Mouse (Mus musculus) heart, embryonic 14.5 days (tissue): ENCODE measurements at regions not wholly inside any gene's neighbourhood (a gene's known extent, or its start where the extent isn't known, plus 50 kb on each side); places are given as distances from the start of the nearest gene placed in this dataset.
A peak's percentile ranks its signal among the peaks of the same experiment; 100 is the strongest.

Source experiments
- ATAC-seq: fragments of 200-750 bp; cut with Nextera tagmentation; 2 replicates; pipeline ENCODE4 v1.8.0; 2017; ENCODE audit warnings: low read depth, moderate TSS enrichment; ENCODE audit not compliant: insufficient number of reproducible peaks, insufficient read depth, low FRiP score
- H3K27ac ChIP-seq, 2 experiments: fragments of 200-500 bp in 1 of 2; fragments of 300-500 bp in 1 of 2; sonication (generic) in 1 of 2; replicated peaks in 1 of 2; 2 replicates each; pipeline ENCODE4 v1.5.1; 2012 to 2014; ENCODE audit warnings: low read depth in 2 of 2, low read length in 2 of 2, control low read depth in 1 of 2, mild to moderate bottlenecking in 1 of 2, mixed read lengths in 1 of 2; ENCODE audit not compliant: control insufficient read depth in 1 of 2, insufficient read depth in 1 of 2
- H3K27me3 ChIP-seq: fragments of 300-500 bp; sonication (generic); 2 replicates; pipeline ENCODE4 v1.6.1; 2014; ENCODE audit warnings: mild to moderate bottlenecking, low read length, control low read depth; ENCODE audit not compliant: control insufficient read depth, insufficient read depth
- H3K36me3 ChIP-seq: fragments of 300-500 bp; sonication (generic); 2 replicates; pipeline ENCODE4 v1.6.1; 2014; ENCODE audit warnings: mild to moderate bottlenecking, control low read depth, low read length, mixed read lengths; ENCODE audit not compliant: control insufficient read depth, insufficient read depth
- H3K4me1 ChIP-seq, 2 experiments: fragments of 200-500 bp in 1 of 2; fragments of 300-500 bp in 1 of 2; sonication (generic) in 1 of 2; 2 replicates each; pipeline ENCODE4 v1.6.1; 2012 to 2014; ENCODE audit warnings: low read length in 2 of 2, control low read depth in 1 of 2, mixed read lengths in 1 of 2; ENCODE audit not compliant: control insufficient read depth in 2 of 2, insufficient read depth in 2 of 2
- H3K4me2 ChIP-seq: fragments of 300-500 bp; sonication (generic); 2 replicates; pipeline ENCODE4 v1.6.1; 2014; ENCODE audit warnings: mild to moderate bottlenecking, low read length
- H3K4me3 ChIP-seq, 2 experiments: fragments of 200-500 bp in 1 of 2; fragments of 300-500 bp in 1 of 2; sonication (generic) in 1 of 2; 2 replicates each; pipeline ENCODE4 v1.5.1; 2012 to 2014; ENCODE audit warnings: low read length in 2 of 2, mild to moderate bottlenecking in 2 of 2, control low read depth in 1 of 2, low read depth in 1 of 2, moderate library complexity in 1 of 2; ENCODE audit not compliant: control insufficient read depth in 1 of 2, insufficient read depth in 1 of 2
- H3K9ac ChIP-seq: fragments of 300-500 bp; sonication (generic); 2 replicates; pipeline ENCODE4 v1.6.1; 2014; ENCODE audit warnings: mild to moderate bottlenecking, low read length
- H3K9me3 ChIP-seq: fragments of 300-500 bp; sonication (generic); 2 replicates; pipeline ENCODE4 v1.6.1; 2016; ENCODE audit warnings: low read length, control low read depth; ENCODE audit not compliant: control insufficient read depth
- WGBS: fragments of 180-500 bp; shearing (Covaris S2); extraction: QIAGEN DNeasy Blood & Tissue Kit; methylation state at CpG from one replicate; pipeline ENCODE4 v1.1.7; 2014; 5-methylcytosine and 5-hydroxymethylcytosine counted together

DNA sequence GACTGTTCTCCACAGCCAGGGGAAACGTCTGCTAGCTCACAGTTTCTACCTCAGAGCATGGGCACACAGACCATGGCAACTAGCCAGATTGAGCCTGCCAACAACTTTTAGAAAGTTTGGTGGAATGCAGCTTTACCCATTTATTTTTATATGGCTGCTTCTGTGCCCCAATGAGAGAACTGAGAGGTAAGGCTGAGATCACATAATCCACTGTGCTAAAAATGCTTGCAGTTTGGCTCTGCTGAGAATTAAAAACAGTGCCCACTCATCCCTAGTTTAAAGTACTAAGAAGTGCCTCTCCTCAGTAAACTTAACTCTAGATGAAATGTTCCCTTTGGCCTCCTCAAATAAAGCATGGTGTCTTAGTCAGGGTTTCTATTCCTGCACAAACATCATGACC is 586.9 kb upstream of the Tbl1xr1 start:
- Histone ChIP-seq H3K9ac (no peak overlapping the region), H3K4me3 (no peak overlapping the region), H3K9me3 (peaks cover 5% of the 10 kb centered on the region; the same call in 1 of the 2 replicates), H3K27me3 (no peaks in the 10 kb centered on the region), H3K4me2 (no peak overlapping the region), H3K36me3 (no peaks in the 10 kb centered on the region), H3K4me1 (no peaks in the 10 kb centered on the region), H3K27ac (no peak overlapping the region)
- no peak for ATAC-seq
- WGBS = 50% methylated on average over 1 of the region's 1 CpGs

DNA sequence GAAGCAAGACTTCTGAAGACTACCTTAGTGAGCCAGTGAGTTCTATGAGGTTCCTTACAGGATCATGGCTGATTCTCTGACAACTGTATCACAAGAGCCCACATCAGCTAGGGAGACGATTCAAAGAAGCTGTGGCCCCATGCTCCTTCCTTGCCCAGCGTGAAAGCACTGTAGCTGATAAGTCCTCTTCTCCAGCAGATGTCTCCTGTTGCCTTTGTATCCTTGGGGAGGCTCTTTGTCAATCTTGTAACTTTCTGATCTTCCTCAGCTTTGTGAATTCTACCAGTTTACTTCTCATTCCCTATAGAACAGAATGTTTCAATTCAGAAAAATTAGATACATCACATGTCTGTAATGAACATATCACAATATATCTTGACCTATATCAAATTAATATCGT is 584.0 kb upstream of the Tbl1xr1 start:
- H3K27me3 ChIP-seq = no peaks in the 10 kb centered on the region
- H3K4me2 ChIP-seq = no peak overlapping the region
- WGBS = 38% methylated on average over 3 of the region's 3 CpGs
- no peaks in the 10 kb centered on the region for H3K36me3 ChIP-seq
- H3K9me3 ChIP-seq = peaks cover 5% of the 10 kb centered on the region; the same call in 1 of the 2 replicates
- H3K27ac ChIP-seq = no peak overlapping the region
- no peak overlapping the region for H3K9ac ChIP-seq
- peaks cover 6 to 23% of the 10 kb centered on the region in 2 experiments for H3K4me1 ChIP-seq
- no peak overlapping the region for H3K4me3 ChIP-seq
- no peak for ATAC-seq

DNA sequence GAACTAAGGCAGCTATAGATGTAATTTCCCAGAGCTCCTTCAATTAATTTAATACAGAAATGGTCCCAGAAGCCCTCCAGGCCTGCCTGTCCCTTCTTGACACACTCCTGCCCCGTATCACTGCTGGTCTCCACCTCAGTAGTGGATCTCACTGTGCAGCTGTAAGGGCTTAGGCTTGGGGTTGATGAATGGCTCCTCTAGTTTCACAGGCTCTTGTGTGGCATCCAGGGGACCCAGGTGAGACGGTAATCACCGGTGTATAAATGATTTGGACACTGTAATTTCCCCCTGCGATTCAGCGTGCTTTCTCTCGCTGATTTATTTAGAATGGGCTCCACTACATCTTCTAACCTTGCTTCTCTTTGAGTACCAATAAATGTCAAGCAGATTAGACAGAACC is 583.1 kb upstream of the Tbl1xr1 start:
- H3K9me3 ChIP-seq = peaks cover 5% of the 10 kb centered on the region; the same call in 1 of the 2 replicates
- H3K27me3 ChIP-seq = no peaks in the 10 kb centered on the region
- peaks cover 7 to 26% of the 10 kb centered on the region in 2 experiments for H3K4me1 ChIP-seq
- no peak for ATAC-seq
- no peak overlapping the region for H3K27ac ChIP-seq
- no peaks in the 10 kb centered on the region for H3K36me3 ChIP-seq
- no peak overlapping the region for H3K9ac ChIP-seq
- 92% methylated on average over 6 of the region's 6 CpGs for WGBS
- H3K4me2 ChIP-seq = no peak overlapping the region
- no peak overlapping the region for H3K4me3 ChIP-seq

DNA sequence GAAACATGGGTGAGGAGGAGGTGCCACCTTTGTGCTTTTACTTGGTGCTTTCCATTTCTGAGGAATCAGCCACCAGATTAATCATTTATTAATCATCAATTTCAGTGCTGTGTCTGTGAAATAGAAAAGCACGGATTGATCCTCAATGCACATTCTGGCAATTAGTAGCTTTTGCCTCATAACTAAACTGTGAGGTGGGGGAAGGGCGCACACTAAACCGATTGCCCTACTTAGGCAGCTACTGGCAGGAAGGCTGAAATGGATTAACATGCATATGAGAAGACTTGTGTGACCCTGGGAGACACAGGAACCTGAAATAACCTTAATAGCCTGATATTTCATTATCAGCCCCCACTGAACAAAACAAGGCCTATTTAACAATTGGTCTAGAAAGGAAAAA is 581.5 kb upstream of the Tbl1xr1 start:
- Histone ChIP-seq H3K4me2 (no peak overlapping the region), H3K9me3 (no peaks in the 10 kb centered on the region), H3K4me3 (no peak overlapping the region), H3K36me3 (no peaks in the 10 kb centered on the region), H3K27ac (no peak overlapping the region), H3K4me1 (peaks cover 7 to 26% of the 10 kb centered on the region in 2 experiments), H3K27me3 (no peaks in the 10 kb centered on the region), H3K9ac (no peak overlapping the region)
- 62% methylated on average over 3 of the region's 3 CpGs for WGBS
- ATAC-seq = no peak

DNA sequence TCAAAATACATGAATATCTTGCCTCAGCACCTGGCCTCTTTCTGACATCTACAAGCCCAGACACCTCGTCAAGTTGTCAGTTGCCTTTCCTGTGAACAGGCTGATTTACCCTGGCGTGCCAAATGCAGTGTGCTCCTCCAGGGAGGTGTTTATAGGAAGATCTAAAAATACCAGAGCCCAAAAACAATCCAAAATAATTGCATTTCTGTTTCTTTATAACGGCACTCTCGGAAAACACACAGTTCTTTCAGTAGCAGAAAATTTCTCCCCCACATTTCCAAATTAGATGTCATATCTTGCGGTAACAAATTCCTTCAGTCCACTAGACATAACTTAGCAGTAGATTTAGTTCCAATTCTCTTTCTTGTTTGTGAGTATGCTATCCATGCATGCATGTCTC is 580.8 kb upstream of the Tbl1xr1 start:
- Histone ChIP-seq H3K27ac (no peak overlapping the region; a peak in 1 of 4 replicates), H3K9me3 (no peaks in the 10 kb centered on the region), H3K4me3 (no peak overlapping the region), H3K36me3 (no peaks in the 10 kb centered on the region), H3K27me3 (no peaks in the 10 kb centered on the region), H3K4me1 (peaks cover 7 to 26% of the 10 kb centered on the region in 2 experiments), H3K4me2 (no peak overlapping the region), H3K9ac (no peak overlapping the region)
- WGBS = 32% methylated on average over 5 of the region's 5 CpGs
- ATAC-seq = no peak

DNA sequence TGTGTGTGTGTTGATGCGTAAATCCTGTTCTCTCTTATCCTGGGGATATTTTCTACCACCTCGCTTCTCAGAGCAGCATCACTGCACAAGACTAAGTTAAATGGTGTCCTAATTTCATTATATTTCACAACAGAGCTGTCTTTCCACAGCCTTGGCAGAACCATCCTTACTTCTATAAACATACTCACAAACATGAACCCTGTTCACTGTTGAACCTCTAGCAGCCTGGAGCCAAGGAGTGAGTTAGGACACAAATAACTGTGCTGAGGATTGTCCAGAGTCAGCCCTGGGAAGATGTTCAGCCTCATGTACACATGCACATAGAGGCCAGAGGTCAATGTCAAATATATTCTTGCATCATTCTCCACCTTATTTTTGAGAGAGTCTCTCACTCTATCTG is 580.3 kb upstream of the Tbl1xr1 start:
- WGBS = 89% methylated on average over 2 of the region's 2 CpGs
- no peak overlapping the region for H3K27ac ChIP-seq
- no peaks in the 10 kb centered on the region for H3K36me3 ChIP-seq
- no peaks in the 10 kb centered on the region for H3K27me3 ChIP-seq
- ATAC-seq = no peak
- no peak overlapping the region for H3K9ac ChIP-seq
- no peak overlapping the region for H3K4me3 ChIP-seq
- H3K9me3 ChIP-seq = no peaks in the 10 kb centered on the region
- peaks cover 7 to 26% of the 10 kb centered on the region in 2 experiments for H3K4me1 ChIP-seq
- no peak overlapping the region for H3K4me2 ChIP-seq

DNA sequence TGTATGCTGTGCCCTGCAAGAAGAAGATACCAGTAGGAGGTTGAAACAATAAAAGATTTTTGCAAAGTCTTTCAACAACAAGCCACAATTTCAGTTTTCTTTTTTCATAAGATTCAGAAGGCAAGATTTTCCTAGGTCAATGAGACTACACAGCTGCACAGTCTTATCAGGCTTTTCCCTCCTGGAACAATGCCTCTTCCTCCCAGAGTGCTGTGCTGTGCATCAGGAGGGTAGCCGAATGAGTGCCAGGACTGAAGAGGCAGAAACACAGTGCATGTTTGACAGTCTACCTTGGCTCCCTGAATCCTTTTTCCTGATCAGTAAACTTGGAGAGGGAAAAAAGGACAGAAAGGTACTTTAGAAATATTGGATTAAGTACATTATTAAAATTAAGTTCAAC is 579.4 kb upstream of the Tbl1xr1 start:
- H3K4me1 ChIP-seq = peaks cover 7 to 26% of the 10 kb centered on the region in 2 experiments
- ATAC-seq = peak; percentile 77
- H3K4me2 ChIP-seq = no peak overlapping the region
- H3K9ac ChIP-seq = no peak overlapping the region
- no peak overlapping the region for H3K27ac ChIP-seq
- WGBS = 0% methylated on average over 1 of the region's 1 CpGs
- no peaks in the 10 kb centered on the region for H3K9me3 ChIP-seq
- no peaks in the 10 kb centered on the region for H3K27me3 ChIP-seq
- H3K4me3 ChIP-seq = no peak overlapping the region
- H3K36me3 ChIP-seq = no peaks in the 10 kb centered on the region

DNA sequence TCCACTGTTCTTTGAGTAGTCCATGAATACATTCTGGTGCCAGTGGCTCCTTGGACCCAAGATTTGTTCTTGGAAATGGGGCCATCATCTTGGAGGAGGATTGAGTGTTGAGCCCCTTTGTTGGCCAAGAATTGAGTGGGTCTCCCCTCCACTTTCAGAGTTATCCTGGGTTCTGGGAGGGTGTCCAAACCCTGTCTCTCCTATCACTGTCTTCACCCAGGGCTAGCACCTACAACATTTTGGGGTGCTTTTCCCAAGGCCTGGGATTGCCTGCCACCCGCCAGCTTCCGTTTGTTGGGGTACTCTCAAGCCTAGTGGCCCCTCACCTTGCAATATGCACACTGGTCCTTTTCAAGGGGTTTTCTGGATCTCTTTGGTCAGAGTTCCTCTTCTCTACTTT is 568.8 kb upstream of the Tbl1xr1 start:
- H3K36me3 ChIP-seq = no peaks in the 10 kb centered on the region
- peaks cover 33% of the 10 kb centered on the region for H3K9me3 ChIP-seq
- 97% methylated on average over 2 of the region's 2 CpGs for WGBS
- H3K27me3 ChIP-seq = no peaks in the 10 kb centered on the region
- H3K4me2 ChIP-seq = no peak overlapping the region
- no peaks in the 10 kb centered on the region for H3K4me1 ChIP-seq
- no peak overlapping the region for H3K9ac ChIP-seq
- H3K27ac ChIP-seq = no peak overlapping the region
- ATAC-seq = no peak
- no peak overlapping the region for H3K4me3 ChIP-seq
